Mouse (Mus musculus) kidney, adult 2 months (tissue): ENCODE measurements around the gene Slc25a25. TPM values are rescaled to one million over a fixed set of nuclear protein-coding genes. Genes with fewer than 3 reads are reported as not detected.

Experiments used
- DNase-seq: peaks from one replicate; pipeline ENCODE4 v3.0.0; 2021
- H3K27ac ChIP-seq: fragments of 200-500 bp; 2 replicates; pipeline ENCODE4 v1.5.1; 2012; ENCODE audit warnings: low read depth, low read length, control low read depth, inconsistent platforms; ENCODE audit not compliant: insufficient read depth
- H3K27me3 ChIP-seq: fragments of 200-500 bp; replicated peaks from 2 replicates; pipeline ENCODE4 v1.6.1; 2012; ENCODE audit warnings: mild to moderate bottlenecking, moderate library complexity, low read length, inconsistent platforms; ENCODE audit not compliant: control insufficient read depth, insufficient read depth
- H3K36me3 ChIP-seq: fragments of 200-500 bp; 2 replicates; pipeline ENCODE4 v1.6.1; 2012; ENCODE audit warnings: mild to moderate bottlenecking, moderate library complexity, low read length, inconsistent platforms; ENCODE audit not compliant: control insufficient read depth, insufficient read depth
- H3K4me1 ChIP-seq: fragments of 200-500 bp; 2 replicates; pipeline ENCODE4 v1.6.1; 2011; ENCODE audit warnings: low read length; ENCODE audit not compliant: control insufficient read depth, insufficient read depth
- H3K4me3 ChIP-seq: fragments of 200-500 bp; 2 replicates; pipeline ENCODE4 v1.5.1; 2011; ENCODE audit warnings: mild to moderate bottlenecking, low read depth, low read length, control low read depth; ENCODE audit not compliant: insufficient read depth
- CTCF ChIP-seq: fragments of 200-500 bp; conservative IDR thresholded peaks from 2 replicates; pipeline ENCODE4 v1.5.1; 2011; ENCODE audit warnings: low read depth, mild to moderate bottlenecking, control low read depth, low read length, moderate library complexity, mixed read lengths; ENCODE audit not compliant: insufficient read depth, insufficient read length
- POLR2A ChIP-seq: fragments of 200-500 bp; IDR thresholded peaks from one replicate; pipeline ENCODE4 v1.6.1; 2011; ENCODE audit warnings: low read depth, low read length, control low read depth
- WGBS: fragments of 180-500 bp; shearing (Covaris S2); methylation state at CpG from one replicate; pipeline ENCODE4 v1.1.7; 2018; 5-methylcytosine and 5-hydroxymethylcytosine counted together
- polyA plus RNA-seq: library from polyadenylated mRNA; depleted of rRNA; stranded (reverse); fragments of >200 nt; gene quantifications from 2 replicates; pipeline ENCODE4 v1.2.3, GENCODE M21; 2012; rRNA removed

Gene Slc25a25
- polyA plus RNA-seq, 1 experiment = 25.3 TPM

GRCm38 (mm10) chr2:32375317-32375940, 75.8 kb downstream of the Slc25a25 start:
- H3K27ac ChIP-seq = no peak overlapping the region
- no peaks in the 10 kb centered on the region for H3K27me3 ChIP-seq
- peaks cover 3% of the 10 kb centered on the region; the same call in 1 of the 2 replicates for H3K36me3 ChIP-seq
- DNase-seq = no peak
- TF ChIP-seq CTCF = no peak
- TF ChIP-seq POLR2A = no peak
- no peak overlapping the region for H3K4me3 ChIP-seq
- H3K4me1 ChIP-seq = no peaks in the 10 kb centered on the region
- 90% methylated on average over 13 of the region's 13 CpGs for WGBS

- 83% methylated on average over 10 of the region's 10 CpGs for WGBS
- TF ChIP-seq CTCF (no peak), POLR2A (no peak)
- H3K27ac ChIP-seq = no peak overlapping the region
These were observed 77.1 kb downstream of the Slc25a25 start for GRCm38 (mm10) chr2:32374191-32374590.

GRCm38 (mm10) chr2:32367315-32367714, 83.9 kb downstream of the Slc25a25 start:
- no peak overlapping the region for H3K4me3 ChIP-seq
- 95% methylated on average over 5 of the region's 5 CpGs for WGBS
- H3K4me1 ChIP-seq = no peaks in the 10 kb centered on the region
- DNase-seq = no peak
- no peak overlapping the region for H3K27ac ChIP-seq
- no peaks in the 10 kb centered on the region for H3K36me3 ChIP-seq
- TF ChIP-seq POLR2A (no peak), CTCF (no peak)
- no peaks in the 10 kb centered on the region for H3K27me3 ChIP-seq

More at GRCm38 (mm10) chr2:32374191-32374590, 77.1 kb downstream of the Slc25a25 start:
- Histone ChIP-seq H3K4me3 (no peak overlapping the region), H3K4me1 (no peaks in the 10 kb centered on the region), H3K36me3 (peaks cover 3% of the 10 kb centered on the region; the same call in 1 of the 2 replicates), H3K27me3 (no peaks in the 10 kb centered on the region)
- DNase-seq = no peak

Other genes with a start within 250 kb of the Slc25a25 start
- 30.2 and 37.2 TPM in 2 replicates for gene Pomt1, start 214.9 kb downstream of the Slc25a25 start, polyA plus RNA-seq
- gene Uck1, start 191.3 kb downstream of the Slc25a25 start, polyA plus RNA-seq = 134 and 147 TPM in 2 replicates
- 30.8 and 31.2 TPM in 2 replicates for gene Golga2, start 164.1 kb downstream of the Slc25a25 start, polyA plus RNA-seq
- 191 and 242 TPM in 2 replicates for gene Swi5, start 163.4 kb downstream of the Slc25a25 start, polyA plus RNA-seq
- gene Ciz1, start 99.1 kb downstream of the Slc25a25 start, polyA plus RNA-seq = 130 and 131 TPM in 2 replicates
- gene Dnm1, start 98.1 kb downstream of the Slc25a25 start, polyA plus RNA-seq = 8.3 and 12.6 TPM in 2 replicates
- 182 and 215 TPM in 2 replicates for gene 1110008P14Rik, start 69.5 kb downstream of the Slc25a25 start, polyA plus RNA-seq
- 8.0 and 9.4 TPM in 2 replicates for gene Lcn2, start 63.2 kb downstream of the Slc25a25 start, polyA plus RNA-seq
- gene Ptges2, start 55.5 kb downstream of the Slc25a25 start, polyA plus RNA-seq = 69.7 and 80.6 TPM in 2 replicates
- gene Naif1, start 988 bp downstream of the Slc25a25 start, polyA plus RNA-seq = 4.8 and 5.2 TPM in 2 replicates
- 39.0 and 40.2 TPM in 2 replicates for gene Fam102a, start 83.9 kb upstream of the Slc25a25 start, polyA plus RNA-seq
- 120 and 138 TPM in 2 replicates for gene Dpm2, start 119.4 kb upstream of the Slc25a25 start, polyA plus RNA-seq
- gene Pip5kl1, start 123.4 kb upstream of the Slc25a25 start, polyA plus RNA-seq = 0.14 TPM in 1 of 2 replicates, not detected in the other
- gene 9430097D07Rik, start 124.2 kb upstream of the Slc25a25 start, polyA plus RNA-seq = not detected in 2 replicates
- gene St6galnac4, start 135.7 kb upstream of the Slc25a25 start, polyA plus RNA-seq = 7.0 and 7.2 TPM in 2 replicates
- gene St6galnac6, start 148.3 kb upstream of the Slc25a25 start, polyA plus RNA-seq = 21.1 and 23.6 TPM in 2 replicates
- gene Ak1, start 170.3 kb upstream of the Slc25a25 start, polyA plus RNA-seq = 31.6 and 47.4 TPM in 2 replicates
- 228 and 289 TPM in 2 replicates for gene Eng, start 195.2 kb upstream of the Slc25a25 start, polyA plus RNA-seq